Mouse (Mus musculus) bone marrow, adult 2 months (tissue): ENCODE results near the gene Fgfr2.

Experiments
- CTCF ChIP-seq: fragments of 200-500 bp; IDR thresholded peaks from 2 replicates; pipeline ENCODE4 v1.5.1; 2011; ENCODE audit warnings: low read length, control low read depth; ENCODE audit not compliant: control insufficient read depth, insufficient read depth
- POLR2A ChIP-seq: fragments of 200-500 bp; IDR thresholded peaks from 2 replicates; pipeline ENCODE4 v1.6.1; 2011; ENCODE audit warnings: low read depth, mild to moderate bottlenecking, control low read depth, low read length, borderline replicate concordance; ENCODE audit not compliant: control insufficient read depth

- TF ChIP-seq POLR2A (no peak), CTCF (no peak)
Observed at GRCm38 (mm10) chr7:132211920-132212701, 911.0 kb downstream of the Fgfr2 start.
